Mouse (Mus musculus) brain, embryonic 14.5 days (tissue): ENCODE results near the gene Fam173b.

ENCODE experiments used
- CTCF ChIP-seq: fragments of 200-500 bp; IDR thresholded peaks from 2 replicates; pipeline ENCODE4 v1.5.1; 2012; ENCODE audit warnings: inconsistent platforms, mild to moderate bottlenecking, moderate library complexity, borderline replicate concordance; ENCODE audit not compliant: insufficient read depth, insufficient read length; ENCODE audit errors: extremely low read depth
- POLR2A ChIP-seq: fragments of 200-500 bp; IDR thresholded peaks from 2 replicates; pipeline ENCODE4 v1.6.1; 2012; ENCODE audit warnings: mild to moderate bottlenecking, inconsistent platforms, borderline replicate concordance; ENCODE audit not compliant: poor library complexity, insufficient read depth, insufficient read length, severe bottlenecking; ENCODE audit errors: extremely low read depth

DNA sequence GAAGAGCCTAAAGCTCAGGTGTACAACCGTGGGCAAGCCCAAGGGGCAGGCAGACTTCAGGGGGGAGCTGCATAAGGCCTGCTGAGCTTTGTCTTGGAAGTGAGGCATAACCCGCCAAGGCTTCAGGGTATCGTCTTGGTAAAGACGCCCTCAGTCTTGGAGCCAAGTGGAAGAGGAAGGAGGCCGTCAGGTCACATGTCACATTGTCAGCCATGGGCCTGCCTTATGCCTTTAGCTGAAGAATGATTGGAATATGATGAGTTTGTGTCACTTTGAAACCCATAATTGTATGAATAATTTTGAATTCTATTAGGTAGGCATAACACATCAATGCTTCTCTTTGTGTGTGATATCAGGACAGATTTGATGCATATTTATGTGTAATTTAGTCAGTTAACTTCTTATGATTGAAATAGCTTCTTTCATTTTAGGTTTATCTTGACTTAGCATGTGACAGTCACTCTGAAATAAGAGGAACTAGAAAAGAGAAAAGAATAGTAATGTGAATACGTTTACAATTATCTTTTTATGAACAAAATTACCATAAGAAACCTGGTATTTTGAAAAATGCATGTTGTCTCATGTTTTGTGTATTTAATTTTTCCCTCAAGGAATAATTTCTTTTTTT lies 12.3 kb downstream of the Fam173b start:
- TF ChIP-seq POLR2A (no peak), CTCF (no peak)
